In genomic region chr5:134964655-134965054, GRCm38 (mm10) we compare ENCODE assay signal across 17 mouse cellular contexts. TPM values are rescaled to one million over a fixed set of nuclear protein-coding genes. Genes with fewer than 3 reads are reported as not detected.
DNase-seq lines count a peak whose midpoint lies in the region; ATAC-seq and TF ChIP-seq lines count a peak whose summit lies in the region.
"Not testable (repeated sequence)": the region's sequence is repeated elsewhere in the genome, so short reads cannot be mapped to it uniquely, and the experiment has no call there.
"Had no signal": no experiment of that assay in that cellular context is flagged by ENCODE, and none has a peak within 500 bp of the region (broad histone marks: within the 10 kb centered on the region; RNA-seq: fewer than 3 reads in every experiment).

No protein-coding gene starts in this region.

- H3K79me2 ChIP-seq in CH12.LX (replicated peaks; ENCODE audit: control insufficient read depth, extremely low read depth, insufficient read depth, poor library complexity, severe bottlenecking); MEL (ENCODE audit: control insufficient read depth, insufficient read depth, low read length, poor library complexity): not testable (repeated sequence)

- in situ Hi-C loops in CH12.LX (cut with MboI; ENCODE audit: low pct_ligation_motif_present, low pct_unique_long_range_greater_than_20kb, low sequenced_read_pairs) = loop anchor here (5.0 kb wide), 1 partner anchor 47 kb away; the partner anchor contains the start of gene Cldn13

- not testable (repeated sequence) for H3K4me3 ChIP-seq in CH12.LX (replicated peaks in 1 of 3; ENCODE audit: low read depth in 2 of 3, low read length in 2 of 3, poor library complexity in 1 of 3); MEL (ENCODE audit: control insufficient read depth in 1 of 2, insufficient read depth in 1 of 2, low read depth in 2 of 2, low read length in 2 of 2); intestine, postnatal 0 days (ENCODE audit: low read depth, low read length); liver, embryonic 14.5 days (ENCODE audit: insufficient read depth in 1 of 2, low read depth in 2 of 2, low read length in 2 of 2); lung, postnatal 0 days (ENCODE audit: low read depth, low read length)

- TF ChIP-seq RAD21 in CH12.LX (IDR thresholded peaks at IDR 0.05; ENCODE audit: low read depth, low read length) (peak; percentile 32), MEL (IDR thresholded peaks at IDR 0.05; ENCODE audit: low read depth, low read length) (peak; percentile 15)

- H3K27me3 ChIP-seq in CH12.LX (replicated peaks) = peaks cover 25% of the 10 kb centered on the region
- not testable (repeated sequence) for H3K27me3 ChIP-seq in MEL (ENCODE audit: control insufficient read depth in 1 of 2, insufficient read depth in 2 of 2, low read length in 2 of 2); intestine, postnatal 0 days (replicated peaks; ENCODE audit: control insufficient read depth, insufficient read depth, low read length); liver, embryonic 14.5 days (ENCODE audit: control insufficient read depth, insufficient read depth, low read length); lung, postnatal 0 days (replicated peaks; ENCODE audit: insufficient read depth, low read length)

- not testable (repeated sequence) for TF ChIP-seq POLR2A in CH12.LX (IDR thresholded peaks at IDR 0.05; ENCODE audit: low read depth, low read length); MEL (IDR thresholded peaks at IDR 0.05; ENCODE audit: control insufficient read depth in 1 of 2, insufficient read depth in 1 of 2, low read depth in 1 of 2, low read length in 2 of 2, poor library complexity in 1 of 2)

- not testable (repeated sequence) for H3K27ac ChIP-seq in CH12.LX (ENCODE audit: insufficient read depth, low read depth); MEL (ENCODE audit: control insufficient read depth, low read depth, low read length); intestine, postnatal 0 days (ENCODE audit: low read depth, low read length); liver, embryonic 14.5 days; lung, postnatal 0 days (ENCODE audit: low read length)

- not testable (repeated sequence) for DNase-seq in CH12.LX (ENCODE audit: extremely low read depth); MEL (ENCODE audit: low read depth, low spot score); liver, embryonic 14.5 days (ENCODE audit: low read depth in 3 of 3, low spot score in 3 of 3)
- peak; percentile 11 for DNase-seq in lung, postnatal 0 days (ENCODE audit: low spot score)

- H3K4me1 ChIP-seq in CH12.LX (ENCODE audit: control insufficient read depth in 1 of 2, insufficient read depth in 2 of 2) = peaks cover under 1 to 36% of the 10 kb centered on the region in 2 experiments; a peak in 3 of 4 replicates
- not testable (repeated sequence) for H3K4me1 ChIP-seq in MEL (ENCODE audit: control insufficient read depth in 1 of 2, insufficient read depth in 2 of 2, low read length in 2 of 2); intestine, postnatal 0 days (replicated peaks; ENCODE audit: control insufficient read depth, insufficient read depth, low read length); liver, embryonic 14.5 days (replicated peaks; ENCODE audit: control insufficient read depth in 2 of 2, insufficient read depth in 2 of 2, low read length in 1 of 2); lung, postnatal 0 days (ENCODE audit: insufficient read depth, low read depth, low read length)

- not testable (repeated sequence) for H3K9me3 ChIP-seq in CH12.LX (replicated peaks; ENCODE audit: low read length); MEL (replicated peaks; ENCODE audit: insufficient read depth, low read length); intestine, postnatal 0 days (ENCODE audit: control insufficient read depth); liver, embryonic 14.5 days (ENCODE audit: control insufficient read depth, low read length); lung, postnatal 0 days (ENCODE audit: low read length)

- dilution Hi-C loops in CH12.LX (cut with MboI; ENCODE audit: extremely low pct_ligation_motif_present, extremely low pct_unique_long_range_greater_than_20kb, low sequenced_read_pairs) = not testable (repeated sequence)

- H3K9ac ChIP-seq in CH12.LX (ENCODE audit: insufficient read depth, low read depth); MEL (ENCODE audit: control insufficient read depth, low read depth, low read length, poor library complexity, severe bottlenecking); intestine, postnatal 0 days (ENCODE audit: low read depth, low read length); liver, embryonic 14.5 days (replicated peaks); lung, postnatal 0 days (replicated peaks; ENCODE audit: low read depth): not testable (repeated sequence)

- not testable (repeated sequence) for H3K4me2 ChIP-seq in CH12.LX (ENCODE audit: insufficient read depth, low read depth, poor library complexity, severe bottlenecking); intestine, postnatal 0 days (replicated peaks; ENCODE audit: low read depth); liver, embryonic 14.5 days (ENCODE audit: low read depth); lung, postnatal 0 days (replicated peaks; ENCODE audit: low read depth, low read length)

- ATAC-seq in intestine, postnatal 0 days; liver, embryonic 14.5 days (ENCODE audit: insufficient read depth); lung, postnatal 0 days: not testable (repeated sequence)

- peak in 1 of 2 experiments; percentile 49; a peak in 2 of 4 replicates for TF ChIP-seq CTCF in CH12.LX (conservative IDR thresholded peaks at IDR 0.05 in 1 of 2, IDR thresholded peaks at IDR 0.05 in 1 of 2; ENCODE audit: low read depth in 2 of 2, low read length in 2 of 2)
- peak in 1 of 3 experiments; percentile 26; a peak in 2 of 6 replicates for TF ChIP-seq CTCF in MEL (IDR thresholded peaks at IDR 0.05 in 2 of 3, conservative IDR thresholded peaks at IDR 0.05 in 1 of 3; ENCODE audit: control insufficient read depth in 1 of 3, insufficient read depth in 1 of 3, low read depth in 2 of 3, low read length in 3 of 3, poor library complexity in 1 of 3, severe bottlenecking in 1 of 3)
- peak; percentile 35 for TF ChIP-seq CTCF in intestine, postnatal 0 days (IDR thresholded peaks at IDR 0.05; ENCODE audit: low read depth)
- peak; percentile 18; the same call in 1 of the 2 replicates for TF ChIP-seq CTCF in liver, embryonic 14.5 days (IDR thresholded peaks at IDR 0.05; ENCODE audit: low read depth)
- TF ChIP-seq CTCF in lung, postnatal 0 days (IDR thresholded peaks at IDR 0.05) = peak; percentile 27; the same call in 1 of the 2 replicates

- H3K36me3 ChIP-seq in CH12.LX (replicated peaks in 1 of 2; ENCODE audit: control insufficient read depth in 1 of 2, insufficient read depth in 1 of 2, low read length in 1 of 2); MEL (ENCODE audit: control insufficient read depth in 1 of 2, insufficient read depth in 2 of 2, low read length in 2 of 2); intestine, postnatal 0 days (ENCODE audit: control insufficient read depth, insufficient read depth); liver, embryonic 14.5 days (replicated peaks; ENCODE audit: control insufficient read depth, insufficient read depth, low read depth); lung, postnatal 0 days (ENCODE audit: insufficient read depth, low read length): not testable (repeated sequence)

- TF ChIP-seq EP300 in CH12.LX (IDR thresholded peaks at IDR 0.05; ENCODE audit: low read length); MEL (IDR thresholded peaks at IDR 0.05; ENCODE audit: low read depth in 1 of 2, low read length in 2 of 2); liver, embryonic 14.5 days (IDR thresholded peaks at IDR 0.05; ENCODE audit: low read depth); lung, postnatal 0 days (IDR thresholded peaks at IDR 0.05): not testable (repeated sequence)

RNA-seq across cellular contexts. Expression of gene Cldn4, which starts 17.9 kb away (rescaled TPM):
- total RNA-seq in CH12.LX (2012; rRNA removed) (0.08 TPM in 1 of 2 replicates, not detected in the other), CH12.LX (2014; rRNA removed) (0.16 and 0.51 TPM in 2 replicates), MEL (2012; rRNA removed) (0.08 TPM in 1 of 2 replicates, not detected in the other)
- polyA plus RNA-seq in CH12.LX (2012; ENCODE audit: insufficient read length, low read depth) (0.17 and 0.31 TPM in 2 replicates), MEL (2012; ENCODE audit: insufficient read depth in 1 of 2, insufficient read length in 2 of 2, low read depth in 1 of 2, low replicate concordance in 2 of 2, missing spikeins in 1 of 2) (under 1 TPM in 1 of 2 experiments, not detected in 1; 0.04 TPM)
- 62.1 and 76.6 TPM in 2 replicates for polyA plus RNA-seq in intestine, postnatal 0 days (2015; fragmentation: Nextera tagmentation; extraction: Ambion mirVana)
- polyA plus RNA-seq in liver, embryonic 14.5 days (2012; rRNA removed) = 0.35 and 0.39 TPM in 2 replicates
- 0.29 TPM in 2 replicates for polyA plus RNA-seq in liver, embryonic 14.5 days (2014; fragmentation: Nextera tagmentation; extraction: Ambion mirVana)
- polyA plus RNA-seq in lung, postnatal 0 days (2015; fragmentation: Nextera tagmentation; extraction: Ambion mirVana) = 28.2 and 29.2 TPM in 2 replicates
- total RNA-seq: adrenal gland, adult 18-20 months; adrenal gland, adult 8-10 months; adrenal gland, postnatal 14 days; adrenal gland, postnatal 36 days; forebrain, postnatal 0 days had no signal
- polyA plus RNA-seq: activated CD4-positive, CD25-positive, alpha-beta regulatory T cell, adult 4 months; forebrain, embryonic 13.5 days; forebrain, embryonic 15.5 days; forebrain, postnatal 0 days; G1E had no signal

RNA-seq across cellular contexts. Expression of gene Cldn3, which starts 21.4 kb away (rescaled TPM):
- total RNA-seq in CH12.LX (2012; rRNA removed) (not detected in 2 replicates), CH12.LX (2014; rRNA removed) (not detected in 2 replicates), MEL (2012; rRNA removed) (not detected in 2 replicates)
- polyA plus RNA-seq in CH12.LX (2012; ENCODE audit: insufficient read length, low read depth) (not detected in 2 replicates), MEL (2012; ENCODE audit: insufficient read depth in 1 of 2, insufficient read length in 2 of 2, low read depth in 1 of 2, low replicate concordance in 2 of 2, missing spikeins in 1 of 2) (1 to 10 TPM in 1 of 2 experiments, not detected in 1; 1.1 TPM)
- polyA plus RNA-seq in intestine, postnatal 0 days (2015; fragmentation: Nextera tagmentation; extraction: Ambion mirVana) = 96.0 and 116 TPM in 2 replicates
- polyA plus RNA-seq in liver, embryonic 14.5 days (2012; rRNA removed) = 0.47 and 0.73 TPM in 2 replicates
- 0.43 and 0.47 TPM in 2 replicates for polyA plus RNA-seq in liver, embryonic 14.5 days (2014; fragmentation: Nextera tagmentation; extraction: Ambion mirVana)
- polyA plus RNA-seq in lung, postnatal 0 days (2015; fragmentation: Nextera tagmentation; extraction: Ambion mirVana) = 547 and 583 TPM in 2 replicates
- total RNA-seq: G1E had no signal
- polyA plus RNA-seq: activated CD4-positive, CD25-positive, alpha-beta regulatory T cell, adult 4 months; CD4-positive, CD25-positive, alpha-beta regulatory T cell, adult 4 months had no signal

RNA-seq across cellular contexts. Expression of gene Mettl27, which starts 32.5 kb away (rescaled TPM):
- total RNA-seq in CH12.LX (2012; rRNA removed) (1.7 and 1.9 TPM in 2 replicates), CH12.LX (2014; rRNA removed) (0.93 and 1.3 TPM in 2 replicates), MEL (2012; rRNA removed) (0.75 and 0.96 TPM in 2 replicates)
- polyA plus RNA-seq in CH12.LX (2012; ENCODE audit: insufficient read length, low read depth) (0.30 and 0.73 TPM in 2 replicates), MEL (2012; ENCODE audit: insufficient read depth in 1 of 2, insufficient read length in 2 of 2, low read depth in 1 of 2, low replicate concordance in 2 of 2, missing spikeins in 1 of 2) (1 to 10 TPM in 1 of 2 experiments, not detected in 1; 3.1 TPM)
- polyA plus RNA-seq in intestine, postnatal 0 days (2015; fragmentation: Nextera tagmentation; extraction: Ambion mirVana) = 30.3 and 31.4 TPM in 2 replicates
- polyA plus RNA-seq in liver, embryonic 14.5 days (2012; rRNA removed) = 7.1 and 7.9 TPM in 2 replicates
- polyA plus RNA-seq in liver, embryonic 14.5 days (2014; fragmentation: Nextera tagmentation; extraction: Ambion mirVana) = 14.4 and 16.3 TPM in 2 replicates
- 33.7 and 35.5 TPM in 2 replicates for polyA plus RNA-seq in lung, postnatal 0 days (2015; fragmentation: Nextera tagmentation; extraction: Ambion mirVana)

RNA-seq across cellular contexts. Expression of gene Abhd11, which starts 44.3 kb away (rescaled TPM):
- total RNA-seq in CH12.LX (2012; rRNA removed) (36.0 and 37.1 TPM in 2 replicates), CH12.LX (2014; rRNA removed) (31.2 and 36.6 TPM in 2 replicates), MEL (2012; rRNA removed) (43.0 and 55.9 TPM in 2 replicates)
- polyA plus RNA-seq in CH12.LX (2012; ENCODE audit: insufficient read length, low read depth) (29.2 and 32.1 TPM in 2 replicates), MEL (2012; ENCODE audit: insufficient read depth in 1 of 2, insufficient read length in 2 of 2, low read depth in 1 of 2, low replicate concordance in 2 of 2, missing spikeins in 1 of 2) (10 to 100 TPM in 1 of 2 experiments, not detected in 1; 51.7 TPM)
- polyA plus RNA-seq in intestine, postnatal 0 days (2015; fragmentation: Nextera tagmentation; extraction: Ambion mirVana) = 60.1 and 61.9 TPM in 2 replicates
- 27.0 and 27.9 TPM in 2 replicates for polyA plus RNA-seq in liver, embryonic 14.5 days (2012; rRNA removed)
- 23.1 and 25.1 TPM in 2 replicates for polyA plus RNA-seq in liver, embryonic 14.5 days (2014; fragmentation: Nextera tagmentation; extraction: Ambion mirVana)
- 72.9 and 80.9 TPM in 2 replicates for polyA plus RNA-seq in lung, postnatal 0 days (2015; fragmentation: Nextera tagmentation; extraction: Ambion mirVana)

RNA-seq across cellular contexts. Expression of gene Cldn13, which starts 49.3 kb away (rescaled TPM):
- total RNA-seq in CH12.LX (2012; rRNA removed) (not detected in 2 replicates), CH12.LX (2014; rRNA removed) (not detected in 2 replicates), MEL (2012; rRNA removed) (5.4 and 13.1 TPM in 2 replicates)
- polyA plus RNA-seq in CH12.LX (2012; ENCODE audit: insufficient read length, low read depth) (not detected in 2 replicates), MEL (2012; ENCODE audit: insufficient read depth in 1 of 2, insufficient read length in 2 of 2, low read depth in 1 of 2, low replicate concordance in 2 of 2, missing spikeins in 1 of 2) (1 to 10 TPM in 1 of 2 experiments, not detected in 1; 5.7 TPM)
- polyA plus RNA-seq in intestine, postnatal 0 days (2015; fragmentation: Nextera tagmentation; extraction: Ambion mirVana) = not detected in 2 replicates
- 148 and 152 TPM in 2 replicates for polyA plus RNA-seq in liver, embryonic 14.5 days (2012; rRNA removed)
- polyA plus RNA-seq in liver, embryonic 14.5 days (2014; fragmentation: Nextera tagmentation; extraction: Ambion mirVana) = 288 and 296 TPM in 2 replicates
- polyA plus RNA-seq in lung, postnatal 0 days (2015; fragmentation: Nextera tagmentation; extraction: Ambion mirVana) = 1.2 and 1.6 TPM in 2 replicates
- total RNA-seq: adrenal gland, adult 18-20 months; adrenal gland, adult 8-10 months; adrenal gland, postnatal 36 days; forebrain, postnatal 0 days had no signal
- polyA plus RNA-seq: CD4-positive, CD25-positive, alpha-beta regulatory T cell, adult 4 months; cerebellum, adult 2 months; cortical plate, adult 2 months; forebrain, embryonic 13.5 days; forebrain, embryonic 15.5 days; forebrain, postnatal 0 days; G1E had no signal

Comparison
In these comparisons a context has a peak if more than half of its experiments do, and no peak if none do; other contexts are left out.
1. RNA of gene Cldn4, which starts 17.9 kb away (polyA plus RNA-seq): 62.1 to 76.6 TPM in intestine, postnatal 0 days and 28.2 to 29.2 TPM in lung, postnatal 0 days; 0.29 to 0.39 TPM in liver, embryonic 14.5 days, 0.17 to 0.31 TPM in CH12.LX and 0.04 TPM in MEL; every median in the first group is over 10 times any median in the second.
2. RNA of gene Cldn3, which starts 21.4 kb away (polyA plus RNA-seq): 547 to 583 TPM in lung, postnatal 0 days and 96.0 to 116 TPM in intestine, postnatal 0 days; 1.1 TPM in MEL, 0.43 to 0.73 TPM in liver, embryonic 14.5 days and not detected in CH12.LX; every median in the first group is over 10 times any median in the second.